Mouse (Mus musculus): ENCODE measurements at regions not wholly inside any gene's neighbourhood (a gene's known extent, or its start where the extent isn't known, plus 50 kb on each side); places are given as distances from the start of the nearest gene placed in this dataset.

DNA sequence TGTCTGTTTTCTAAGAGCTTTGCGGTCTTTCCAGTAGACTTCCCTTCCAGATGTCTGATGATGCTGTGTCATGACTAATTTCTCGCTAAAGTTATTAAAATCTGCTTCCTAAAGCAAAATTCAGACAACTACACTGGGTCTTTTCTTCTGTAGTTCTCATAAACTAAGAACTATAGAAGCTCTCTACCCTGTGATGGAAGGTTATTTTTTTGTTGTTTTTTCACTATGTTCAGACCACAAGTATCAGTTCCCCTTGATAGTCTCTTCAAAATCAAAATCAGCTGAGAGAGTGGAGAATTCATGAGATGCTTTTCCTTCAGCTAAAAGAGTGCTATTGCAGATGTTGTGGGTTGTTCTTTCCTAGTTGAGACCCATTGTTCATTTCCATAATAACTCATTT lies 85.1 kb upstream of the Ctsc start:
- TF ChIP-seq CTCF (IDR thresholded peaks at IDR 0.05; ENCODE audit: extremely low read depth, insufficient read depth, low read length) (no peak), POLR2A (IDR thresholded peaks at IDR 0.05; ENCODE audit: extremely low read depth, insufficient read depth, low read length) (no peak)

Data from cortical plate, adult 2 months (tissue).